Mouse (Mus musculus) MEL (cell line): ENCODE measurements at regions not wholly inside any gene's neighbourhood (a gene's known extent, or its start where the extent isn't known, plus 50 kb on each side); places are given as distances from the start of the nearest gene placed in this dataset.

Experiments used
- DNase-seq: peaks from one replicate; pipeline ENCODE4 v3.0.0; 2011; ENCODE audit warnings: low read depth, low spot score
- H3K27ac ChIP-seq: 2 replicates; pipeline ENCODE4 v1.5.1; 2012; ENCODE audit warnings: low read depth, mild to moderate bottlenecking, control low read depth, low read length, moderate library complexity; ENCODE audit not compliant: control insufficient read depth
- H3K27me3 ChIP-seq, 2 experiments: fragments of 150-350 bp in 1 of 2; sonication (generic) in 1 of 2; 2 replicates each; pipeline ENCODE4 v1.6.1; 2012; ENCODE audit warnings: low read length in 2 of 2, mild to moderate bottlenecking in 2 of 2, improper control_type of control experiment in 1 of 2, moderate library complexity in 1 of 2; ENCODE audit not compliant: insufficient read depth in 2 of 2, control insufficient read depth in 1 of 2
- H3K36me3 ChIP-seq, 2 experiments: 2 replicates each; pipeline ENCODE4 v1.6.1; 2012 to 2014; ENCODE audit warnings: low read length in 2 of 2, improper control_type of control experiment in 1 of 2, inconsistent platforms in 1 of 2, mild to moderate bottlenecking in 1 of 2; ENCODE audit not compliant: insufficient read depth in 2 of 2, control insufficient read depth in 1 of 2
- H3K4me1 ChIP-seq, 2 experiments: fragments of 150-350 bp in 1 of 2; sonication (generic) in 1 of 2; 2 replicates each; pipeline ENCODE4 v1.6.1; 2012; ENCODE audit warnings: low read length in 2 of 2, improper control_type of control experiment in 1 of 2, mild to moderate bottlenecking in 1 of 2; ENCODE audit not compliant: insufficient read depth in 2 of 2, control insufficient read depth in 1 of 2
- H3K4me3 ChIP-seq, 2 experiments: fragments of 150-350 bp in 1 of 2; sonication (generic) in 1 of 2; 2 replicates each; pipeline ENCODE4 v1.5.1; 2012; ENCODE audit warnings: low read depth in 2 of 2, low read length in 2 of 2, mild to moderate bottlenecking in 2 of 2, moderate library complexity in 2 of 2, control low read depth in 1 of 2, improper control_type of control experiment in 1 of 2; ENCODE audit not compliant: control insufficient read depth in 1 of 2, insufficient read depth in 1 of 2
- H3K79me2 ChIP-seq: 2 replicates; pipeline ENCODE4 v1.6.1; 2012; ENCODE audit warnings: mild to moderate bottlenecking, low read length, moderate library complexity; ENCODE audit not compliant: control insufficient read depth, poor library complexity, insufficient read depth
- H3K9ac ChIP-seq: 2 replicates; pipeline ENCODE4 v1.6.1; 2012; ENCODE audit warnings: low read depth, mild to moderate bottlenecking, control low read depth, low read length, moderate library complexity; ENCODE audit not compliant: control insufficient read depth, poor library complexity, severe bottlenecking
- H3K9me3 ChIP-seq: fragments of 150-350 bp; sonication (generic); replicated peaks from 2 replicates; pipeline ENCODE4 v1.6.1; 2012; ENCODE audit warnings: mild to moderate bottlenecking, low read length, improper control_type of control experiment, moderate library complexity; ENCODE audit not compliant: insufficient read depth
- CHD2 ChIP-seq: IDR thresholded peaks from 2 replicates; pipeline ENCODE4 v1.6.1; 2011; ENCODE audit warnings: low read length, improper control_type of control experiment
- CTCF ChIP-seq, 3 experiments: IDR thresholded peaks in 2 of 3; conservative IDR thresholded peaks in 1 of 3; 2 replicates each; pipeline ENCODE4 v1.5.1; 2011 to 2012; ENCODE audit warnings: low read length in 3 of 3, low read depth in 2 of 3, mild to moderate bottlenecking in 2 of 3, improper control_type of control experiment in 1 of 3, inconsistent platforms in 1 of 3, mixed read lengths in 1 of 3, moderate library complexity in 1 of 3; ENCODE audit not compliant: control insufficient read depth in 1 of 3, insufficient read depth in 1 of 3, poor library complexity in 1 of 3, severe bottlenecking in 1 of 3
- ELF1 ChIP-seq: IDR thresholded peaks from 2 replicates; pipeline ENCODE4 v1.6.1; 2014; ENCODE audit warnings: low read depth, mild to moderate bottlenecking, inconsistent platforms, low read length, improper control_type of control experiment, moderate library complexity
- ETS1 ChIP-seq: IDR thresholded peaks from 2 replicates; pipeline ENCODE4 v1.6.1; 2012; ENCODE audit warnings: low read depth, mild to moderate bottlenecking, inconsistent platforms, low read length, improper control_type of control experiment, moderate library complexity
- GABPA ChIP-seq: IDR thresholded peaks from 2 replicates; pipeline ENCODE4 v1.6.1; 2012; ENCODE audit warnings: low read depth, mild to moderate bottlenecking, inconsistent platforms, low read length, improper control_type of control experiment, moderate library complexity
- MAZ ChIP-seq: IDR thresholded peaks from 2 replicates; pipeline ENCODE4 v1.6.1; 2012; ENCODE audit warnings: low read depth, mild to moderate bottlenecking, inconsistent platforms, low read length, improper control_type of control experiment
- MEF2A ChIP-seq: IDR thresholded peaks from 2 replicates; pipeline ENCODE4 v1.6.1; 2014; ENCODE audit warnings: low read depth, mild to moderate bottlenecking, inconsistent platforms, low read length, improper control_type of control experiment; ENCODE audit not compliant: poor library complexity, insufficient replicate concordance, severe bottlenecking; ENCODE audit errors: extremely low read depth
- POLR2AphosphoS2 ChIP-seq: IDR thresholded peaks from 2 replicates; pipeline ENCODE4 v1.6.1; 2011; ENCODE audit warnings: low read length, improper control_type of control experiment
- RAD21 ChIP-seq: IDR thresholded peaks from 2 replicates; pipeline ENCODE4 v1.6.1; 2011; ENCODE audit warnings: mild to moderate bottlenecking, low read depth, low read length, improper control_type of control experiment
- UBTF ChIP-seq: IDR thresholded peaks from 2 replicates; pipeline ENCODE4 v1.6.1; 2012; ENCODE audit warnings: low read depth, mild to moderate bottlenecking, inconsistent platforms, low read length, improper control_type of control experiment, moderate library complexity, borderline replicate concordance; ENCODE audit not compliant: insufficient read depth
- USF2 ChIP-seq, 2 experiments: IDR thresholded peaks; 2 replicates each; pipeline ENCODE4 v1.6.1; 2011 to 2012; ENCODE audit warnings: improper control_type of control experiment in 2 of 2, low read length in 2 of 2, borderline replicate concordance in 1 of 2, inconsistent platforms in 1 of 2, low read depth in 1 of 2, mild to moderate bottlenecking in 1 of 2; ENCODE audit not compliant: insufficient read depth in 1 of 2
- ZKSCAN1 ChIP-seq: IDR thresholded peaks from 2 replicates; pipeline ENCODE4 v1.6.1; 2012; ENCODE audit warnings: low read depth, mild to moderate bottlenecking, inconsistent platforms, low read length, improper control_type of control experiment, moderate library complexity
- ZNF384 ChIP-seq: IDR thresholded peaks from 2 replicates; pipeline ENCODE4 v1.6.1; 2012; ENCODE audit warnings: low read depth, mild to moderate bottlenecking, inconsistent platforms, low read length, improper control_type of control experiment

DNA sequence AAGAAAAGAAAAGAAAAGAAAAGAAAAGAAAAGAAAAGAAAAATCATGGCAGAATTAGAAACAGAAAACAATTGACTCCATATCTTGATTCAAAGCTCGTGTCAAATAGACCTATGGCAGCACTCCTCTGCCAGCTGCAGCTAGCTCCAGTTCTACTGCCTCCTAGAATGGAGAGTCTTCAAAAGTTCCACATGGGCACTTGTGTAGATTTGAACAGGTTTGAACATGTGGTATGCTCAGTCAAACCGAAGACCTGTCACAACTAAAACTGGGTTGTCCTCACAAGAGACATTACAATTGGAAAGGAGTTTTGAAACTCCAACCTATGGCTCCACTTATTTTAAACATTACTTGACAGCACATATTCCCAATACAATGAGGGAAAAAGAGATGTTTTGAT lies 355.6 kb upstream of the Atp2b1 start:
- no peaks in the 10 kb centered on the region for H3K9me3 ChIP-seq
- no peak overlapping the region for H3K27ac ChIP-seq
- no peak overlapping the region for H3K4me3 ChIP-seq
- H3K79me2 ChIP-seq, result no peaks in the 10 kb centered on the region
- H3K36me3 ChIP-seq, result no peaks in the 10 kb centered on the region
- TF ChIP-seq POLR2AphosphoS2 (no peak), CHD2 (no peak), ETS1 (no peak), CTCF (IDR thresholded peaks at IDR 0.05 in 2 of 3, conservative IDR thresholded peaks at IDR 0.05 in 1 of 3; ENCODE audit: control insufficient read depth in 1 of 3, insufficient read depth in 1 of 3, low read depth in 2 of 3, low read length in 3 of 3, poor library complexity in 1 of 3, severe bottlenecking in 1 of 3) (no peak), UBTF (no peak), RAD21 (no peak), MEF2A (no peak), GABPA (no peak), ZNF384 (no peak), MAZ (no peak)
- no peak for DNase-seq
- no peaks in the 10 kb centered on the region for H3K4me1 ChIP-seq
- H3K27me3 ChIP-seq, result no peaks in the 10 kb centered on the region
- H3K9ac ChIP-seq, result no peak overlapping the region

GRCm38 (mm10) chr10:98562297-98562912 lies 351.8 kb upstream of the Atp2b1 start:
- Histone ChIP-seq H3K79me2 (no peaks in the 10 kb centered on the region), H3K4me3 (no peak overlapping the region), H3K27ac (no peak overlapping the region), H3K36me3 (no peaks in the 10 kb centered on the region)
- DNase-seq, result no peak
- no peak for TF ChIP-seq ELF1
- TF ChIP-seq USF2 (IDR thresholded peaks at IDR 0.05; ENCODE audit: borderline replicate concordance in 1 of 2, insufficient read depth in 1 of 2, low read depth in 1 of 2, low read length in 2 of 2), result no peak
- TF ChIP-seq RAD21, result no peak
- no peak for TF ChIP-seq GABPA
- no peak for TF ChIP-seq ZKSCAN1
- TF ChIP-seq, all 39 proteins: peak for 0
- Histone ChIP-seq H3K9ac (no peak overlapping the region), H3K27me3 (no peaks in the 10 kb centered on the region), H3K9me3 (no peaks in the 10 kb centered on the region), H3K4me1 (no peaks in the 10 kb centered on the region)
